Mouse (Mus musculus) natural killer cell, adult 2 months (primary cell): Measurements from ENCODE around the gene Mettl13.

ENCODE experiments used
- DNase-seq, 2 experiments: peaks; one replicate each; pipeline ENCODE4 v3.0.0; 2022; ENCODE audit warnings: low spot score in 2 of 2

Mettl13 gene

GRCm38 (mm10) chr1:162532330-162532729, 16.0 kb downstream of the Mettl13 start:
- DNase-seq: no peak

DNA sequence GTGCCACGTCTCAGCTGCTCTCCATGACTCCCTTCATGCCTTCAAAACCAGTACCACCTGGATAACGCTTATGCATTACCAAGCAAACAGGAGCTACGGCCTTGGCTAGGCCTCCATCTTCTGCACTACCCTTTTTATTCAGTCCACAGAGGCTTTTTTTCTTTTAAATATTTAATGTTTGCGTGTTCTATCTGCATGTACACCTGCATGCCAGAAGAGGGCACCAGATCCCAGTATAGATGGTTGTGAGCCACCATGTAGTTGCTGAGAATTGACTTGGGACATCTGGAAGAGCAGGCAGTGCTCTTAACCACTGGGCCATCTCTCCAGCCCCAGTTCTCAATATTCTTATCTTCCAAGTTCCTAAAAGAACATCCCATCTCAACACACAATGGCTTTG, 16.8 kb downstream of the Mettl13 start:
- DNase-seq: no peak

DNA sequence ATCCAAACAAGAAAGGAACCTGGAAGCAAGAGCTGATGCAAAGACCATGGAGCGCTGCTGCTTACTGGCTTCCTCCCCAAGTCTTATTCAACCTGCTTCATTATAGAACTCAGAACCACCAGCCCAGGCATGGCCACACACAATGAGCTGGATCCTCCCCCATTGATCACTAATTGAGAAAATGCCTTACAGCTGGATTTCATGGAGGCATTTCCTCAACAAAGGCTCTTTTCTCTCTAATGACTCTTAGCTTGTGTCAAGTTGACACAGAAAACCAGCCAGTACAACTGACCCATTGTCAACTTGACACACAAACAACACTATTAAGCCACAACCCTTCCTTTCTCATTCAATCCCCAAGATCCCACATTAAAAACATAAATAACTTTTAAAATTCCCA, 17.7 kb downstream of the Mettl13 start:
- DNase-seq: no peak

DNA sequence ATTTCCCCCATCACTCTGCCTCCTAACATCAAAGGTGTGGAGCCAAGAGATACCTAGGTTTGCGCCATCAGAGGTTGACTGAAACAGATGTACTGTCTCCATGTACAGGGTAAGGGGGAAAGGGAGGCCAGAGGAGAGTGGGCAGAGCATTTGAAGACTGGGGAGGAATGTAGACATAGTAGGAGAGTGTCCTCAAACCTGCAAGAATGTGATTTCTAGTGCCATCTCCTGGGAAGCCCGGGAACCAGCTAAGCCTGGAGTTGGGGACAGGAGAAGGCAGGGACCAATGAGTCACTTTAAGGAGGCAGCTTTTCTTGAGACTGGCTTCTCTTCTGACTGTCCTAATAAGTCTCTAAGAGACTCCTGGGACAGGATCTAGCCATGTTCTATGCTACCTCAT, 18.7 kb downstream of the Mettl13 start:
- no peak for DNase-seq

DNA sequence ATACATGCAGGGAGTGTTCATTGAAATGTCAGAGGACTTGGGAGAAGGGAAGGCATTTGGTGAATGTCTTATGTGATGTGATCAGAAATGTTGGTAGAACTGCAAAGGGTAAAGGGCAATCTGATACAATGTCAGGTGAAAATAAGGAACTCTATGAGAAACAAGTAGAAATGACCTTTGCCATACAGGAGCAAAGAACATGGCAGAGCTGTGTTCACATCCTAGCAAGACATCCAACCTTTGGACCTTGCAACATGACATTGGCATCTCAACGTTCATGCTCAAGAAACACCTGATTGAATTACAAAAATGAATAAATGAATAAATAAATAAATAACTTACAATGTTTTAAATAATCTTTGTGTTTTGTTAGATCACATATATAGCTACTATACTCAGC, 33.2 kb downstream of the Mettl13 start:
- DNase-seq: no peak

- no peak for DNase-seq
These were observed 38.4 kb downstream of the Mettl13 start for GRCm38 (mm10) chr1:162510013-162510356.

DNA sequence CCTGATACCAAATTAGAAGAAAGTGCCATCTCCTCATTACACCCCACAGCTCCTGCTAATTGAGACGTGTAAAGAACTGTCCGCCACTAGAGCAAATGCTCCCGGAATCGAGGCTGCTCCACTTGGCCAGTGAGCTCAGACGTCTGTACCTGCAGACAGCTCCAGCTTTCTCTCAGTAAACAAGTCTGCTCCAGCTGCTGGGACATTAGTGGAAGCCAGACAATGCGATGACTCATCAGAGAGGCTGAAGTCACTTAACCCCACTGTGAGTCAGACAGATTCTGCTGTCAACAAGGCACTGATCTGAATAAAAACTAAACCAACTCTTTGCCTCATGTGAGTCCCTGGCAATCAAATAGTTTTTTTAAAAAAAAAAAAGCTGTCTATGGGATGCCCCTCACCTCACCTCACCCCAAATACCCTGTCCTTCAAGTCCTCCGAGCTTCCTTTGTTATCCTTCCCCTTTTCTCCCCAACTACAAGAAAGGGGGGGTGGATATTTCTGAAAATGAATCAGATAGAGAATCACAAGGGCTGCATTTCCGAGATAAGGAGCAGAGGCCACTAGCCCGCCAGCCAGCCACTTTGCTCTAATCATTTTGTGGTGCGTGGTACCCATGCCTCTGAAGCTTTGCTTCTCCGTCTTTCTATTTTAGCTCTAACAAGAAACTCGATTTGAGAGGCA, 38.9 kb downstream of the Mettl13 start:
- DNase-seq: no peak

- DNase-seq: no peak
These were observed 39.9 kb downstream of the Mettl13 start for GRCm38 (mm10) chr1:162508211-162509005.

DNA sequence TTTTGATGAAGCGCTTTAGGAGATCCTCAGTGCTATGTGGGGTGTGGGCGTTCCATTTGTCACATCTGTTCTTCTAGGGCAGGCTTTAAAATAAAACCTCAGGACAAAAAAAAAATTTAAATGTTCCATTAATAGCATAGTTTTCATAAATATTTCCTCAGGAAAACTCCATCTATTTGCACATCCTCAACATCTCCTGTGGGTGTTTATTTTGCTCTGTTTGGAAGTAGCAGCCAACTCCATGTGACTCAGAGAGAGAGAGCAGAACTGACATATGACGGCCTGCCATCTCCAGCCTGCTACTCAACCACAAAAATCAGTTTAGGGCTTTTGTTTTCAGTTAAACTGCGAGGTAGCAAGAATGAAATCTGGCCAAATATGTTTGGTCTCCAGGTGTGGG, 41.8 kb downstream of the Mettl13 start:
- no peak for DNase-seq

DNA sequence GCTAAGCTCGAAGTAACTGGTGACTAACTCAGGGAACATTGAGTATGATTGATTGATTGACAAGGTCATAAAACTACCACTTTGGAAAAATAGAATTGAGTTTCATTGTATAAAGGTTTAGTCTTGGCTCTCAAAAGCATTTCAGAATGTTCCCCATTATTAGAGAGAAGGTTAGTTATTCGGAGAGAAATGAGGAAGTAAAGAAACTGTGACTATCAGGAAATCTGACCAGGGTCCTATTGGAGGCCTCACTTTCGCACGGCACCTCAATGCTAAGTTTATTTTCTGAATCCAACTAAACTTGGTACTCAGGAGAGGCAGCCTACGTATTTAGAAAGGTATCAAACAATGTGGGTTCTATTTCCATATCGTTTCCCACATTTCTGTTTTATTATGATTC, 42.7 kb downstream of the Mettl13 start:
- DNase-seq: no peak
